Comparison of ENCODE assay signal across 15 mouse cellular contexts in genomic region chr1:162324412-162324811, GRCm38 (mm10).
DNase-seq lines count a peak whose midpoint lies in the region; ATAC-seq and TF ChIP-seq lines count a peak whose summit lies in the region.
"Had no signal": no experiment of that assay in that cellular context is flagged by ENCODE, and none has a peak within 500 bp of the region (broad histone marks: within the 10 kb centered on the region; RNA-seq: fewer than 3 reads in every experiment).

No protein-coding gene starts in this region.

- no peak overlapping the region for H3K9ac ChIP-seq in hindbrain, embryonic 11.5 days (ENCODE audit: low read depth, low read length)
- no peak overlapping the region for H3K9ac ChIP-seq in hindbrain, embryonic 13.5 days
- H3K9ac ChIP-seq in forebrain, embryonic 12.5 days = no peak overlapping the region
- H3K9ac ChIP-seq in limb, embryonic 15.5 days = no peak overlapping the region
- H3K9ac ChIP-seq: heart, embryonic 12.5 days; kidney, embryonic 15.5 days had no signal

- no peak for TF ChIP-seq POLR2A in cortical plate, adult 2 months (IDR thresholded peaks at IDR 0.05; ENCODE audit: extremely low read depth, insufficient read depth, low read length)

- H3K36me3 ChIP-seq in hindbrain, embryonic 11.5 days (ENCODE audit: control insufficient read depth, insufficient read depth, low read length) = no peaks in the 10 kb centered on the region
- H3K36me3 ChIP-seq in hindbrain, embryonic 13.5 days = no peaks in the 10 kb centered on the region
- H3K36me3 ChIP-seq in forebrain, embryonic 12.5 days (replicated peaks) = no peaks in the 10 kb centered on the region
- H3K36me3 ChIP-seq in limb, embryonic 15.5 days = no peaks in the 10 kb centered on the region
- H3K36me3 ChIP-seq: heart, embryonic 12.5 days; kidney, embryonic 15.5 days had no signal

- no peaks in the 10 kb centered on the region for H3K27me3 ChIP-seq in hindbrain, embryonic 11.5 days (ENCODE audit: control insufficient read depth, insufficient read depth, low read length)
- H3K27me3 ChIP-seq in hindbrain, embryonic 13.5 days = no peaks in the 10 kb centered on the region
- H3K27me3 ChIP-seq in forebrain, embryonic 12.5 days = no peaks in the 10 kb centered on the region
- no peaks in the 10 kb centered on the region for H3K27me3 ChIP-seq in limb, embryonic 15.5 days
- H3K27me3 ChIP-seq: heart, embryonic 12.5 days; kidney, embryonic 15.5 days had no signal

- H3K9me3 ChIP-seq in hindbrain, embryonic 11.5 days (ENCODE audit: control insufficient read depth, low read length) = no peaks in the 10 kb centered on the region
- H3K9me3 ChIP-seq in hindbrain, embryonic 13.5 days = no peaks in the 10 kb centered on the region
- no peaks in the 10 kb centered on the region for H3K9me3 ChIP-seq in forebrain, embryonic 12.5 days
- no peaks in the 10 kb centered on the region for H3K9me3 ChIP-seq in limb, embryonic 15.5 days
- H3K9me3 ChIP-seq: heart, embryonic 12.5 days; kidney, embryonic 15.5 days had no signal

- H3K4me3 ChIP-seq in hindbrain, embryonic 11.5 days (ENCODE audit: low read depth, low read length) = no peak overlapping the region
- no peak overlapping the region for H3K4me3 ChIP-seq in hindbrain, embryonic 13.5 days
- H3K4me3 ChIP-seq in cortical plate, adult 2 months (ENCODE audit: insufficient read depth, low read length) = no peak overlapping the region
- no peak overlapping the region for H3K4me3 ChIP-seq in forebrain, embryonic 12.5 days (replicated peaks)
- no peak overlapping the region for H3K4me3 ChIP-seq in limb, embryonic 15.5 days
- H3K4me3 ChIP-seq: heart, embryonic 12.5 days; kidney, embryonic 15.5 days had no signal

- no peak overlapping the region for H3K4me2 ChIP-seq in hindbrain, embryonic 11.5 days (replicated peaks; ENCODE audit: low read depth, low read length)
- no peak overlapping the region for H3K4me2 ChIP-seq in hindbrain, embryonic 13.5 days
- H3K4me2 ChIP-seq in forebrain, embryonic 12.5 days = no peak overlapping the region
- H3K4me2 ChIP-seq in limb, embryonic 15.5 days = no peak overlapping the region
- H3K4me2 ChIP-seq: heart, embryonic 12.5 days; kidney, embryonic 15.5 days had no signal

- no peak for TF ChIP-seq CTCF in cortical plate, adult 2 months (IDR thresholded peaks at IDR 0.05; ENCODE audit: extremely low read depth, insufficient read depth, low read length)

- WGBS in hindbrain, embryonic 11.5 days = 13% methylated on average over 4 of the region's 4 CpGs
- WGBS in hindbrain, embryonic 13.5 days = 12% methylated on average over 4 of the region's 4 CpGs
- WGBS in forebrain, embryonic 12.5 days = 2% methylated on average over 4 of the region's 4 CpGs
- 27% methylated on average over 4 of the region's 4 CpGs for WGBS in limb, embryonic 15.5 days

- H3K4me1 ChIP-seq in hindbrain, embryonic 11.5 days (replicated peaks; ENCODE audit: control insufficient read depth, insufficient read depth, low read length) = no peaks in the 10 kb centered on the region
- H3K4me1 ChIP-seq in hindbrain, embryonic 13.5 days (replicated peaks) = peaks cover 11% of the 10 kb centered on the region; the same call in 1 of the 2 replicates
- H3K4me1 ChIP-seq in cortical plate, adult 2 months (ENCODE audit: control insufficient read depth, insufficient read depth, low read length) = peaks cover 9% of the 10 kb centered on the region
- peaks cover 7% of the 10 kb centered on the region for H3K4me1 ChIP-seq in forebrain, embryonic 12.5 days
- peaks cover 23% of the 10 kb centered on the region for H3K4me1 ChIP-seq in limb, embryonic 15.5 days
- H3K4me1 ChIP-seq: heart, embryonic 12.5 days; kidney, embryonic 15.5 days had no signal

- ATAC-seq in hindbrain, embryonic 11.5 days (ENCODE audit: low FRiP score) = peak; percentile 30; the same call in 1 of the 2 replicates
- ATAC-seq in hindbrain, embryonic 13.5 days (ENCODE audit: low FRiP score) = no peak
- ATAC-seq in forebrain, embryonic 12.5 days (ENCODE audit: low FRiP score) = peak; percentile 65; the same call in 1 of the 2 replicates
- ATAC-seq in limb, embryonic 15.5 days (ENCODE audit: insufficient number of reproducible peaks, low FRiP score, low TSS enrichment, low read depth) = no peak
- ATAC-seq: hindbrain, embryonic 16.5 days had no signal

- no peak overlapping the region for H3K27ac ChIP-seq in hindbrain, embryonic 11.5 days (ENCODE audit: low read depth, low read length)
- H3K27ac ChIP-seq in hindbrain, embryonic 13.5 days = no peak overlapping the region
- peak overlapping the region; percentile 35; the same call in 1 of the 2 replicates for H3K27ac ChIP-seq in cortical plate, adult 2 months (ENCODE audit: insufficient read depth, low read length)
- H3K27ac ChIP-seq in forebrain, embryonic 12.5 days = no peak overlapping the region
- H3K27ac ChIP-seq in limb, embryonic 15.5 days = peak overlapping the region; percentile 11; the same call in 1 of the 2 replicates
- H3K27ac ChIP-seq: kidney, embryonic 15.5 days had no signal

- DNase-seq in hindbrain, embryonic 11.5 days (ENCODE audit: low spot score) = no peak
- DNase-seq in heart, adult 9 months (ENCODE audit: low spot score in 2 of 2) = no peak
- no peak for DNase-seq in cerebellum, postnatal 36 days
- no peak for DNase-seq in gastrocnemius, postnatal 25 days
- DNase-seq: adrenal gland, postnatal 10 days; cerebellum, adult 11 months; left cerebral cortex, postnatal 4 days; lung, adult 2 months had no signal

Comparison
In these comparisons a context has a peak if more than half of its experiments do, and no peak if none do; other contexts are left out.
1. ATAC-seq: peak in hindbrain, embryonic 11.5 days (single experiment) and forebrain, embryonic 12.5 days (single experiment); none in hindbrain, embryonic 13.5 days (single experiment) and limb, embryonic 15.5 days (single experiment).
2. H3K27ac ChIP-seq: peak in cortical plate, adult 2 months (single experiment) and limb, embryonic 15.5 days (single experiment); none in hindbrain, embryonic 11.5 days (single experiment), hindbrain, embryonic 13.5 days (single experiment) and forebrain, embryonic 12.5 days (single experiment).